Mouse (Mus musculus) G1E (cell line): ENCODE measurements around the gene Tjp1.

ENCODE experiments used
- CTCF ChIP-seq: IDR thresholded peaks from 2 replicates; pipeline ENCODE4 v1.5.1; 2012; ENCODE audit warnings: low read depth, low read length, inconsistent platforms, mixed read lengths
- GATA1 ChIP-seq: IDR thresholded peaks from 2 replicates; pipeline ENCODE4 v1.6.1; 2012; ENCODE audit warnings: borderline replicate concordance, low read length, inconsistent platforms, mixed read lengths
- GATA2 ChIP-seq: IDR thresholded peaks from 2 replicates; pipeline ENCODE4 v1.6.1; 2012; ENCODE audit warnings: low read depth, low read length, inconsistent platforms, borderline replicate concordance

DNA sequence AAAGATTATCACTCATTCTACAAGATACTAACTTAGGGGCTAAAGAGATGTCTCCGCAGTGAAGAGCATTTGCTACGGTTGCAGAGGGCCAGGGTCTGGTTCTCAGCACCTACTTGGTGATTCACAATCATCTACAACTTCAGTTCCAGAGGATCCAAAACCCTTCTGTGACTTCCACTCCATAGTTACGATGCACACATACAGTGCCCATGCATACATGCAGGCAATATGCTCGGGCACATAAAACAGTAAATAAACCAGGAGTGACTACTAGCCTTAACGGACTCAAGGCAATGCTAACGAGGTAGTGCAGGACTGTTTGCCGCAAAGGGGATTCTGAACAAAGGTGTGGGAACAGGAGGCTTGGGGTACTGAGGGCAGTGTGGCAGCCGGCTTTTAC, 7.0 kb downstream of the Tjp1 start:
- TF ChIP-seq CTCF (no peak), GATA1 (no peak), GATA2 (no peak)
